Mouse (Mus musculus): ENCODE measurements around the gene Necab3.

DNA sequence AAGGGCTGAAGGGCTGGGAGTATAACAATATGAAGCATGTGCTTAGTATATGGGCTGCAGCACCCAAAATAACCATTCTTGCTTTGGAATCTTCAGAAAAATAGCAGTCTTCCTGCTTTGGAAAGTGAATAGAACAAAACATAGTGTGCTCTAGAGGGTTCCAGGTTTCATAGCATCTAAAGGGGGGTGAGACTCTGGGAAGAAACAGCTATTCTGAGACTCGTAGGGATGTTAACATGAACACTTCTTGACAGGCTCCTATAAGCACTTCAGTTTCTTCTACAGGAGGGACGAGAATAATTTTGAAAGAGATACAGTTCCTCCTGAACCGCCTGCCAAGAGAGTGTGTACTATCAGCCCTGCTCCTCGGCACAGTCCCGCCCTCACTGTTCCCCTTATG is 41.3 kb downstream of the Necab3 start:
- no peak for TF ChIP-seq GATA1 (IDR thresholded peaks at IDR 0.05; ENCODE audit: borderline replicate concordance, low read length)
- no peak for TF ChIP-seq FLI1 (IDR thresholded peaks at IDR 0.05; ENCODE audit: low read length)
